Mouse (Mus musculus) heart, embryonic 13.5 days (tissue): ENCODE data around the gene Slc25a44. TPM values are rescaled to one million over a fixed set of nuclear protein-coding genes. Genes with fewer than 3 reads are reported as not detected.

ENCODE experiments used
- ATAC-seq: fragments of 200-750 bp; cut with Nextera tagmentation; 2 replicates; pipeline ENCODE4 v1.8.0; 2017; ENCODE audit warnings: moderate TSS enrichment; ENCODE audit not compliant: insufficient number of reproducible peaks, low FRiP score, low TSS enrichment; ENCODE audit errors: extremely low read depth
- H3K27ac ChIP-seq: fragments of 300-500 bp; sonication (generic); replicated peaks from 2 replicates; pipeline ENCODE4 v1.5.1; 2015; ENCODE audit warnings: moderate library complexity, mild to moderate bottlenecking, inconsistent platforms
- H3K27me3 ChIP-seq: fragments of 300-500 bp; sonication (generic); replicated peaks from 2 replicates; pipeline ENCODE4 v1.6.1; 2015; ENCODE audit warnings: mild to moderate bottlenecking, inconsistent platforms
- H3K36me3 ChIP-seq: fragments of 300-500 bp; sonication (generic); 2 replicates; pipeline ENCODE4 v1.6.1; 2015; ENCODE audit warnings: mild to moderate bottlenecking, inconsistent platforms
- H3K4me1 ChIP-seq: fragments of 300-500 bp; sonication (generic); 2 replicates; pipeline ENCODE4 v1.6.1; 2015; ENCODE audit warnings: inconsistent platforms
- H3K4me2 ChIP-seq: fragments of 300-500 bp; sonication (generic); 2 replicates; pipeline ENCODE4 v1.6.1; 2015; ENCODE audit warnings: inconsistent platforms, mild to moderate bottlenecking, moderate library complexity
- H3K4me3 ChIP-seq: fragments of 300-500 bp; sonication (generic); 2 replicates; pipeline ENCODE4 v1.5.1; 2015; ENCODE audit warnings: moderate library complexity, mild to moderate bottlenecking, inconsistent platforms
- H3K9ac ChIP-seq: fragments of 300-500 bp; sonication (generic); 2 replicates; pipeline ENCODE4 v1.6.1; 2015; ENCODE audit warnings: inconsistent platforms, mild to moderate bottlenecking, moderate library complexity
- H3K9me3 ChIP-seq: fragments of 300-500 bp; sonication (generic); 2 replicates; pipeline ENCODE4 v1.6.1; 2016; ENCODE audit warnings: inconsistent platforms
- WGBS: fragments of 180-500 bp; shearing (Covaris S2); methylation state at CpG from one replicate; pipeline ENCODE4 v1.1.7; 2015; ENCODE audit warnings: mixed read lengths; 5-methylcytosine and 5-hydroxymethylcytosine counted together
- microRNA-seq: library from miRNA; unstranded; fragments of <30 nt; microRNA quantifications from one replicate; pipeline ENCODE4, GENCODE M21; 2016
- polyA plus RNA-seq: library from polyadenylated mRNA; unstranded; fragments of >200 nt; fragmentation: Nextera tagmentation; extraction: Ambion mirVana; gene quantifications from 2 replicates; pipeline ENCODE4 v1.2.1, GENCODE M21; 2015

Slc25a44 gene
- polyA plus RNA-seq, 1 experiment from 2014 or later, result 12.0 TPM

GRCm38 (mm10) chr3:88363700-88364099, 61.2 kb downstream of the Slc25a44 start:
- Histone ChIP-seq H3K4me2 (peak overlapping the region; percentile 63), H3K27ac (peak overlapping the region; percentile 64), H3K9me3 (no peaks in the 10 kb centered on the region), H3K27me3 (peaks cover 24% of the 10 kb centered on the region), H3K9ac (no peak overlapping the region), H3K4me3 (no peak overlapping the region), H3K36me3 (peaks cover 46% of the 10 kb centered on the region), H3K4me1 (peaks cover 55% of the 10 kb centered on the region)
- WGBS, result 28% methylated on average over 4 of the region's 4 CpGs
- ATAC-seq, result no peak

DNA sequence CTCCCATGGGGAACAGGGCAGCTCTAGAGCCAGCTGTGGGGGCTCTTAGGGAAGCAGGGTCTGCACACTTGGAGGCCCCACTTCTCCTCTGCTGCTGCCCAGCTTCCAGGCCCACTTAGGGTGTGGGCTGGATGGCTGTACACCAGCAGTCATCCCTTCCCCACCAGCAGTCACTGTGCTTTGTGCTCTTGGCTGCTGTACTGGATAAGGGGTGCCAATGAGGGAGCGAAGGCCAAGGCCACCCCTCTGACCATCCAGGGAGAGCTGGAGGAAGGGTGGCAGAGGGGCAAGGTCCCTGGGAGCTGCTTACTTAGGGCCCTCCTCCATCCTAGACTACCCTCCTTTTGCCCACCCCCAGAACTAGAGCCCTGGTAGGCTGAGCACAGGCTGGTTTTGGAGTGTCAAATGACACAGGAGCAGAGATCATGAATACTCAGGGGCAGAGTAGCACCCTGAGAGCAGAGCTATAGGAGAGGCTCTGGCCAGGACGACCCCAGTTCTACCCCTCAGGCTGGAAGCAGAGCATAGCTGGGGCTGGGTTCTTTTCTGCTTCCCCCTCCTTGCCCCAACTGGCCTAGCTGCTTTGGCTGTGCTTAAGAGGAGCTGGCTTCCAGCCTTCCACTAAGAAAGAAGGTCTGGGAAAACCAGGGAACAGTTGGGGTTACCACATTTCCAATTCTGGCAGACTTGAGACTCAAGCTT, 63.2 kb downstream of the Slc25a44 start:
- H3K9me3 ChIP-seq, result no peaks in the 10 kb centered on the region
- H3K4me2 ChIP-seq, result no peak overlapping the region
- no peak for ATAC-seq
- H3K4me1 ChIP-seq, result peaks cover 53% of the 10 kb centered on the region
- WGBS, result 85% methylated on average over 2 of the region's 2 CpGs
- peaks cover 65% of the 10 kb centered on the region for H3K36me3 ChIP-seq
- H3K4me3 ChIP-seq, result no peak overlapping the region
- H3K27ac ChIP-seq, result no peak overlapping the region
- no peak overlapping the region for H3K9ac ChIP-seq
- peaks cover 21% of the 10 kb centered on the region for H3K27me3 ChIP-seq

GRCm38 (mm10) chr3:88361096-88361495, 63.8 kb downstream of the Slc25a44 start:
- no peak for ATAC-seq
- no peak overlapping the region for H3K27ac ChIP-seq
- H3K4me3 ChIP-seq, result no peak overlapping the region
- H3K9me3 ChIP-seq, result no peaks in the 10 kb centered on the region
- H3K36me3 ChIP-seq, result peaks cover 72% of the 10 kb centered on the region
- no peak overlapping the region for H3K9ac ChIP-seq
- 69% methylated on average over 6 of the region's 6 CpGs for WGBS
- H3K4me2 ChIP-seq, result no peak overlapping the region
- peaks cover 53% of the 10 kb centered on the region for H3K4me1 ChIP-seq
- H3K27me3 ChIP-seq, result peaks cover 16% of the 10 kb centered on the region

Small RNA genes within 50 kb of the gene (microRNA-seq; reads per million reads assigned to microRNA genes)
- gene Mir7011, result not detected

Other genes starting within 250 kb of the Slc25a44 start
- gene Rhbg, start 170.4 kb downstream of the Slc25a44 start, polyA plus RNA-seq, result 0.13 and 0.76 TPM in 2 replicates
- gene Gm38392, start 137.9 kb downstream of the Slc25a44 start, polyA plus RNA-seq, result 0.79 TPM in 1 of 2 replicates, not detected in the other
- gene Tsacc, start 128.1 kb downstream of the Slc25a44 start, polyA plus RNA-seq, result 13.7 and 14.9 TPM in 2 replicates
- 400 and 448 TPM in 2 replicates for gene Cct3, start 128.0 kb downstream of the Slc25a44 start, polyA plus RNA-seq
- 160 and 173 TPM in 2 replicates for gene Glmp, start 100.1 kb downstream of the Slc25a44 start, polyA plus RNA-seq
- 1.6 TPM in 2 replicates for gene Tmem79, start 89.0 kb downstream of the Slc25a44 start, polyA plus RNA-seq
- 43.9 and 44.2 TPM in 2 replicates for gene Smg5, start 88.9 kb downstream of the Slc25a44 start, polyA plus RNA-seq
- 2.6 and 3.8 TPM in 2 replicates for gene Paqr6, start 60.6 kb downstream of the Slc25a44 start, polyA plus RNA-seq
- gene Bglap3, start 52.4 kb downstream of the Slc25a44 start, polyA plus RNA-seq, result not detected in 2 replicates
- gene Bglap2, start 46.4 kb downstream of the Slc25a44 start, polyA plus RNA-seq, result not detected in 2 replicates
- not detected in 2 replicates for gene Bglap, start 40.7 kb downstream of the Slc25a44 start, polyA plus RNA-seq
- 110 and 112 TPM in 2 replicates for gene Pmf1, start 14.8 kb downstream of the Slc25a44 start, polyA plus RNA-seq
- 1.3 and 1.7 TPM in 2 replicates for gene Sema4a, start 36.0 kb upstream of the Slc25a44 start, polyA plus RNA-seq
- gene Lmna, start 84.8 kb upstream of the Slc25a44 start, polyA plus RNA-seq, result 86.7 and 97.1 TPM in 2 replicates
- gene Mex3a, start 107.3 kb upstream of the Slc25a44 start, polyA plus RNA-seq, result 9.9 and 10.1 TPM in 2 replicates
- gene Rab25, start 123.2 kb upstream of the Slc25a44 start, polyA plus RNA-seq, result 1.1 and 1.5 TPM in 2 replicates
- 131 and 150 TPM in 2 replicates for gene Lamtor2, start 127.9 kb upstream of the Slc25a44 start, polyA plus RNA-seq
- gene Ubqln4, start 128.6 kb upstream of the Slc25a44 start, polyA plus RNA-seq, result 33.1 and 34.1 TPM in 2 replicates
- 173 and 202 TPM in 2 replicates for gene Ssr2, start 150.7 kb upstream of the Slc25a44 start, polyA plus RNA-seq
- 73.1 and 73.4 TPM in 2 replicates for gene Arhgef2, start 180.8 kb upstream of the Slc25a44 start, polyA plus RNA-seq
- gene Rxfp4, start 228.0 kb upstream of the Slc25a44 start, polyA plus RNA-seq, result not detected in 2 replicates